Mouse (Mus musculus) liver, embryonic 11.5 days (tissue): Measurements from ENCODE around the gene Tmprss4. TPM values are rescaled to one million over a fixed set of nuclear protein-coding genes. Genes with fewer than 3 reads are reported as not detected.

ENCODE experiments used
- ATAC-seq: fragments of 200-750 bp; cut with Nextera tagmentation; replicated peaks from 2 replicates; pipeline ENCODE4 v1.8.0; 2017; ENCODE audit warnings: moderate number of reproducible peaks, mild to moderate bottlenecking, moderate TSS enrichment, moderate library complexity; ENCODE audit not compliant: low FRiP score
- DNase-seq: peaks from one replicate; pipeline ENCODE4 v3.0.0-alpha.2; 2017; ENCODE audit warnings: low spot score
- H3K27ac ChIP-seq: fragments of 300-500 bp; sonication (generic); 2 replicates; pipeline ENCODE4 v1.5.1; 2014; ENCODE audit warnings: mild to moderate bottlenecking, low read depth, low read length, control low read depth
- H3K27me3 ChIP-seq: fragments of 300-500 bp; sonication (generic); replicated peaks from 2 replicates; pipeline ENCODE4 v1.6.1; 2014; ENCODE audit warnings: low read length, mixed read lengths; ENCODE audit not compliant: control insufficient read depth, insufficient read depth
- H3K36me3 ChIP-seq: fragments of 300-500 bp; sonication (generic); 2 replicates; pipeline ENCODE4 v1.6.1; 2014; ENCODE audit warnings: mild to moderate bottlenecking, low read length, moderate library complexity, mixed read lengths; ENCODE audit not compliant: control insufficient read depth, insufficient read depth
- H3K4me1 ChIP-seq: fragments of 300-500 bp; sonication (generic); replicated peaks from 2 replicates; pipeline ENCODE4 v1.6.1; 2014; ENCODE audit warnings: low read length, mixed read lengths; ENCODE audit not compliant: control insufficient read depth, insufficient read depth
- H3K4me2 ChIP-seq: fragments of 300-500 bp; sonication (generic); 2 replicates; pipeline ENCODE4 v1.6.1; 2014; ENCODE audit warnings: mild to moderate bottlenecking, control low read depth, moderate library complexity
- H3K4me3 ChIP-seq: fragments of 300-500 bp; sonication (generic); 2 replicates; pipeline ENCODE4 v1.5.1; 2014; ENCODE audit warnings: low read depth, low read length, control low read depth
- H3K9ac ChIP-seq: fragments of 300-500 bp; sonication (generic); 2 replicates; pipeline ENCODE4 v1.6.1; 2014; ENCODE audit warnings: low read depth, low read length, control low read depth
- H3K9me3 ChIP-seq: fragments of 300-500 bp; sonication (generic); 2 replicates; pipeline ENCODE4 v1.6.1; 2016; ENCODE audit warnings: low read length, inconsistent platforms, mixed read lengths; ENCODE audit not compliant: control insufficient read depth
- WGBS: fragments of 180-500 bp; shearing (Covaris S2); extraction: QIAGEN DNeasy Blood & Tissue Kit; methylation state at CpG from one replicate; pipeline ENCODE4 v1.1.7; 2014; 5-methylcytosine and 5-hydroxymethylcytosine counted together
- polyA plus RNA-seq: library from polyadenylated mRNA; unstranded; fragments of >200 nt; fragmentation: Nextera tagmentation; extraction: Ambion mirVana; gene quantifications from 2 replicates; pipeline ENCODE4 v1.2.1, GENCODE M21; 2014

The Tmprss4 gene
- polyA plus RNA-seq, 1 experiment from 2014 or later: not detected

- Histone ChIP-seq H3K27ac (no peak within 1 kb of the TSS), H3K4me3 (peak within 1 kb of the TSS; percentile 46), H3K4me1 (0 out of 2 replicates have a peak, but pooled peaks cover 8% of the 10 kb centered on the region), H3K4me2 (peak within 1 kb of the TSS; percentile 71), H3K36me3 (no peaks in the 10 kb centered on the region), H3K9me3 (no peaks in the 10 kb centered on the region), H3K27me3 (peaks cover 77% of the 10 kb centered on the region), H3K9ac (peak within 1 kb of the TSS; percentile 11; the same call in 1 of the 2 replicates)
- WGBS: 2% methylated on average over 63 of the region's 76 CpGs
- ATAC-seq (no peak), DNase-seq (peak; percentile 48)
Observed at GRCm38 (mm10) chr9:45138191-45139032, 65.5 kb downstream of the Tmprss4 start, which contains the start of gene Scn4b. Gene Scn4b (plus strand): TSS chr9:45138395.

DNA sequence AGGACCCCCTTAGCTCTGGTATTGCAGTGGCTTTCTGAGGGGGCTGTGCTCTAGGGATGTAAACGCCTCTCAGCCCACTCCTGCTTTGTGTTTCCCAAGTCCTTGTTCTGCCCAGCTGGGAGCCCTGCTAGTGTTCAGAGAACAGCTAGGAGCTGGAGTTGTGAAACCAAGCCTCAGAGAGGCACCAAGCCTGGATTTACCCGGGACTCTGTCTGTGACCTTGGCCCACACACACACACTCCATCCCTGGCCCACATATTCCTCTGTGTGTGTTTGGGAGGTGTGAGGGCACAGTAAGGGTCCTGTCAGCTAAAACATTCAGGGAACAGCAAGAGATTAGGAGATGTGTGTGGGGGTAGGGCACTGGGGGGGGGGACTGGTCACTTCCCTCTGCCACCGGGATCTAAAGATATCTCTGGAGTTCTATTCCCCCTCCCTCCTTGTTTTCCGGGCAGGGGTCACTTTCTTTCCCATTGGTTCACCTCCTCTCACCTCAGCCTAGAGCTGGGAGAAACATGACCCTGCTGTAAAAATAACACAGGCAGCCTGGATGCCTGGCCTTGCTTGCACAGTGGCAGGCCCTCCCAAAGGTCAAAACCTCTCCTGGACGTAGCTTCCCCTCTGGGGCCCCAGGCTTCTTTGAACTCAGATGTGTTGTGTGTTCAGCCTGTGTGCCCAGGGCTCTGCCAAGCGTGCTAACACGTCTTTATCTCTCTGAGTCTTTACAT is 67.3 kb downstream of the Tmprss4 start:
- Histone ChIP-seq H3K27ac (peak overlapping the region; percentile 59), H3K4me1 (0 out of 2 replicates have a peak, but pooled peaks cover 8% of the 10 kb centered on the region), H3K4me3 (no peak overlapping the region), H3K27me3 (peaks cover 71% of the 10 kb centered on the region), H3K4me2 (no peak overlapping the region), H3K9me3 (no peaks in the 10 kb centered on the region), H3K36me3 (no peaks in the 10 kb centered on the region), H3K9ac (no peak overlapping the region)
- 12% methylated on average over 7 of the region's 7 CpGs for WGBS
- DNase-seq: peak; percentile 43
- ATAC-seq: peak; percentile 70

GRCm38 (mm10) chr9:45133484-45134310 is 70.2 kb downstream of the Tmprss4 start:
- H3K9me3 ChIP-seq: no peaks in the 10 kb centered on the region
- ATAC-seq (no peak), DNase-seq (no peak)
- peaks cover 47% of the 10 kb centered on the region for H3K27me3 ChIP-seq
- H3K4me3 ChIP-seq: no peak overlapping the region
- H3K27ac ChIP-seq: no peak overlapping the region
- H3K4me2 ChIP-seq: no peak overlapping the region
- H3K4me1 ChIP-seq: 0 out of 2 replicates have a peak, but pooled peaks cover 5% of the 10 kb centered on the region
- WGBS: 11% methylated on average over 5 of the region's 5 CpGs
- no peak overlapping the region for H3K9ac ChIP-seq
- H3K36me3 ChIP-seq: no peaks in the 10 kb centered on the region

GRCm38 (mm10) chr9:45130119-45130518 is 73.8 kb downstream of the Tmprss4 start:
- no peak overlapping the region for H3K4me2 ChIP-seq
- ATAC-seq: no peak
- H3K9ac ChIP-seq: no peak overlapping the region
- H3K4me1 ChIP-seq: 0 out of 2 replicates have a peak, but pooled peaks cover 2% of the 10 kb centered on the region
- no peaks in the 10 kb centered on the region for H3K36me3 ChIP-seq
- no peaks in the 10 kb centered on the region for H3K9me3 ChIP-seq
- 73% methylated on average over 3 of the region's 3 CpGs for WGBS
- H3K27me3 ChIP-seq: peaks cover 16% of the 10 kb centered on the region
- no peak for DNase-seq
- no peak overlapping the region for H3K4me3 ChIP-seq
- no peak overlapping the region for H3K27ac ChIP-seq

DNA sequence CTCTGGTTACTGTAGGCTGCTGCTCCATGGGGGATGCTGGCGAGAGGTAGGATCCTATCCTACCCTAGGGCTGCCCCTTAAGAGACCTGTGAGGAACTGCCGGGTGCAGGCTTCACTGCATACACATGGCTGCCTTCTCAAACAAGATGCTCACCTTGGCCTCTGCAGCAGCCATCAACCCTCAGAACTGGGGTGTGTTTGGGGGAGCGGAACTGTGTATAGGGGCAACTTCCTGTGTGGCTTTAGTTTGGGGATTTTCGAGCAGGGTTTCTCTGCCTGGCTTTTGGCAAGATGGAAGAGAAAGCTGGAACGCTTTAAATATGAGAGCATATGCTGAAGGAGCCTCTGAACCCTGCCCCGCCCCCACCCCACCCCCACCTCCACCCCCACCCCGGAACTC is 77.0 kb downstream of the Tmprss4 start:
- Histone ChIP-seq H3K27ac (no peak overlapping the region), H3K36me3 (no peaks in the 10 kb centered on the region), H3K4me1 (0 out of 2 replicates have a peak, but pooled peaks cover 4% of the 10 kb centered on the region), H3K4me3 (no peak overlapping the region), H3K9me3 (no peaks in the 10 kb centered on the region), H3K27me3 (peaks cover 4% of the 10 kb centered on the region; the same call in 1 of the 2 replicates), H3K9ac (no peak overlapping the region), H3K4me2 (no peak overlapping the region)
- WGBS: 39% methylated on average over 7 of the region's 7 CpGs
- DNase-seq: no peak
- ATAC-seq: no peak

GRCm38 (mm10) chr9:45125211-45125610 is 78.7 kb downstream of the Tmprss4 start:
- H3K4me3 ChIP-seq: no peak overlapping the region
- DNase-seq: no peak
- H3K27ac ChIP-seq: no peak overlapping the region
- WGBS: 86% methylated on average over 14 of the region's 14 CpGs
- H3K36me3 ChIP-seq: no peaks in the 10 kb centered on the region
- no peaks in the 10 kb centered on the region for H3K9me3 ChIP-seq
- no peak overlapping the region for H3K4me2 ChIP-seq
- 0 out of 2 replicates have a peak, but pooled peaks cover 4% of the 10 kb centered on the region for H3K4me1 ChIP-seq
- no peak overlapping the region for H3K9ac ChIP-seq
- H3K27me3 ChIP-seq: peaks cover 4% of the 10 kb centered on the region; the same call in 1 of the 2 replicates
- ATAC-seq: no peak
